Mouse (Mus musculus): Measurements from ENCODE around the gene Gna13.

DNA sequence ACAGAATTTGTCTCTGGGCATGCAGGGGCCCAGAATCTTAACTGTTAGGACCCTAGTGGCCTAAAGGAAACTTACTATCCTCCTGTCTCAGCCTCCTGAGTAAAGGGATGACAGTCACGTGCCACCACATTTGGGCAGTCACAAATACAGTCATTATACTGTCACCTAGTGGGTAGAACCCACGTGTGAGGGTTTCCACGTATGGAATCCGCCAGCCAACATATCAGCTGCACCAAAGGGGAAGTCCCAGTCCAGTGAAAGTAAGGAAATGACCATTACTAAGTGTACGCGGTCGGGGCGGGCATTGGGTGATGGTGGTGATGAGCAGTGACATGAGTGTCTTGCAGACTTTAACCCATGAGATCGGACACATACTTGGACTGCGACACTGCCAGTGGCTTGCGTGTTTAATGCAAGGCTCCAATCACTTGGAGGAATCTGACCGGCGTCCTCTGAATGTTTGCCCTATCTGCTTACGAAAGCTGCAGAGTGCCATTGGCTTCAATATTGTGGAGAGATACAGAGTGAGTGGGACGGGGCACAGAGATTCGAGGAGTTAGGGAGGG is 71.7 kb downstream of the Gna13 start:
- no peak for TF ChIP-seq TBP (IDR thresholded peaks at IDR 0.05; ENCODE audit: low read depth, low read length)
- TF ChIP-seq RCOR1 (IDR thresholded peaks at IDR 0.05; ENCODE audit: low read depth, low read length): no peak
- no peak for TF ChIP-seq POLR2A (IDR thresholded peaks at IDR 0.05; ENCODE audit: control insufficient read depth in 1 of 2, insufficient read depth in 1 of 2, low read depth in 1 of 2, low read length in 2 of 2, poor library complexity in 1 of 2)
- TF ChIP-seq MXI1 (IDR thresholded peaks at IDR 0.05; ENCODE audit: low read depth, low read length): no peak
- TF ChIP-seq NRF1 (IDR thresholded peaks at IDR 0.05; ENCODE audit: insufficient read depth, low read depth, low read length, poor library complexity, severe bottlenecking): no peak
- TF ChIP-seq ZKSCAN1 (IDR thresholded peaks at IDR 0.05; ENCODE audit: low read depth, low read length): no peak
- no peak for TF ChIP-seq E2F4 (IDR thresholded peaks at IDR 0.05; ENCODE audit: borderline replicate concordance, low read depth, low read length)

Data from MEL (cell line).